Mouse (Mus musculus) embryo, embryonic 9.5 days (tissue): ENCODE measurements at regions not wholly inside any gene's neighbourhood (a gene's known extent, or its start where the extent isn't known, plus 50 kb on each side); places are given as distances from the start of the nearest gene placed in this dataset.

Experiments used
- DNase-seq: peaks from one replicate; pipeline ENCODE4 v3.0.0-alpha.2; 2017; ENCODE audit errors: extremely low spot score

DNA sequence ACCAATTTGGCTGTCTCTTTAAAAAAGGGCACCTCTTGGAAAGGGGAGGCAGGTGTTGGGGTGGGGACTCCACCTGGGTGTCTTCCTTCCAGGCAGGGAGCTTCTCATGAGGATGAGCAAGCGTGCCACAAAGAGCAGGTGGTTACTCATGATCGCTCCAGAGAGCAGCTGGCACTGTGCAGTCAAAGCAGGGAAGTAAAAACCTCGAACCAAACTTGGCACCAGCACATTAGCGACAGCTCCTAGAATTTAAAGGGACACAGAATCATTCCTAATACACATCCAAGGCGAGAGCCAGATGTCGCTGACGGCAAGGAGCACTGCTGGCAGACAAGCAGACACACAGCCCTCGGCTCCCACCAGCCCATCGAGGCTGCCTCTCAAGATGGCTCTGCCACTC lies 70.4 kb downstream of the Irx5 start:
- DNase-seq: no peak

DNA sequence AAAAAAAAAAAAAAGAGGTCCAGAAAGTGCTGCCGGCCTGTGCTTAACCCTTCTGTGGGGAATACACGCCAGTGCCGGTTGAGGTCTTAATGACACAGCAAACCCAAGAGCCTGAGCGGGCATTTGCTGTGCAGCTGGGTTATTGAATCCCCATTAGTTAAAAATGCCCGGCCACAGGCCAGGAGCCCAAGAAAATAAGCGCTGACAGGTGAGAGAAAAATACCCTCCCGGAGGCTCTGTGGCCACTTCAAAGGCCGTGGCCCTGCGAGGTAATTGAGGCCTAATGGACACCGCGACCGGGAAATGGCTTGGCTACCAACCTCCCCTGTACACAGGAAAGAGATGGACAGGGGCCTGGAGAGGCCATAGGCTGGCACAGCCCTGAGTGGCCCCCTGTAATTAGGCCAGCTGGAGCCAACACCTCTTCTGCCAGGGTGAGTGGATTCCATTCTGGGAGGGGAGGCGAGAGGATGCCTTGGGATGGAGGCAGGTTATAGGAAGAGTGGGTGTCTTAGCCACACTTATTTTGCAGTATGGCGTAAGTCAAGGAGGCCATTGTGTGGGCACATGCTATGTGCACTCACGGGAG lies 79.7 kb downstream of the Irx5 start:
- DNase-seq: no peak

DNA sequence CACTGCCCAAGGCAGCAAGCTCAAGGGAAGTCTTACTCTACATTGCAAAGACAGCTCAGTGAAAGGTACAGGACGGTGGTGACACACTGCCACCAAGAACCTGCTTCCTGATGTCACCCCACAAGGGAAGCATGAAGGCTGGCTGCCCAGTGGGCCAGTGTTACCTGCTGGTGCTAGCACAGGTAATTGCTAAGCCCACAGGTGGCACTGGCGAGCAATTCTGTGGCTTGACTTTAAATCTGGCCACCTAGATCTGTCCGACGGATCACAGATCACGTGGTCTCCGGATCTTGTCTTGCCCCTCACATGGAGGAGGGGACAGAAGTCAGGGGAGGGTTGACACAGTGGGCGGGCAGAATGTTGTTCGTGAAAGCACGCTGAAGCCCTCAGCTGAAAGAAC lies 80.9 kb downstream of the Irx5 start:
- DNase-seq: no peak

DNA sequence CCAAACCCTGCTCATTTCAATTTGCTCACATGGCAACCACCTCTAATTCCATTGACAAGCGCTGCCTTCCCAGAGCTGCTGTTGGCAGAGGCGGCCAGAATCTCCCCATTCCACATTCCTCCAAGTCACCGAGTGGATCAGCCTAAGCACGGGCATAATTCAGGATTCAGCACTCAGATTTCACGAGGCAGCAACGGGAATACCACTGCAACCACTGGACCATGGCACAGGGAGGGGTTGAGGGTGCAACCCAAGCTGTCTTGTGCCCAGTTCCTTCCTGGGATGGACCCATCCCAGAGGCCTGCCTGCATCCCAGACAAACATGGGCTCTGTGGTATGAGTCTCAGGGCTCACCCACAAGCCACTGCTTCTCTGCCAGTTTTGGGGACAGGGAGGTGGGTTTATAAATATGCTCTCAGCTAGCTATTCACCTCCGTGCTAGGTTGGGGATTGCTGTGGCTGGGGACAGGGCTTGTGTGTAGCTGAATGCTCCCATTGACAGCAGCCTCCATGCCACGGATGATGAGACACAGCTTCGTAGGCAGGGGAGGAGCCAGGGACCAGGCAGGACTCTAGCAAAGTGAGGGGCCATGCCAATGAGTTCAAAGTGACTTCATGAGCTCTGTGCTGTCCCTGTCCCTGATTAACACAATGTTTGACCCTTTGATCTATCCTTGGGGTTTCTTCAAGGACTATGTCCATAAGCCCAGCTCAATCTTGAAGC lies 82.5 kb downstream of the Irx5 start:
- no peak for DNase-seq

DNA sequence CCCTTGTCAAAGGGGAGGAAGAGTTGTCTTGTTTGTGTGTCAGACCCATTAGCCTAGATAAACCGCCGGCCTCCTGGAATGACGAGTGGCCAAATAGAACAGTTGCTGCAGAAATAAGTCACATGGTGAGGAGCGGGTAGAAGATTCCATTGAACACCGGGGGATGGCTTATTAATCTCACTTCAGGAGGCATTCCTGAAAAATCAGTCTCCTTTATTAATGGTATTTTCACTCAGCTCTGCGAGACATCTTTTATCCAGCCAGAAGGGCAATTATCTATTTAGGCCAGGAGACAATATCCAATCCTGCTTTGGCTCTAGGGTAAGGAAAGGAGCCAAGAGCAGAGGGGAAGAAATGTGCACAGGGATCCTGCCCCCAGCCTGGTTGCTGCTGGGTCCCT lies 84.7 kb downstream of the Irx5 start:
- no peak for DNase-seq

DNA sequence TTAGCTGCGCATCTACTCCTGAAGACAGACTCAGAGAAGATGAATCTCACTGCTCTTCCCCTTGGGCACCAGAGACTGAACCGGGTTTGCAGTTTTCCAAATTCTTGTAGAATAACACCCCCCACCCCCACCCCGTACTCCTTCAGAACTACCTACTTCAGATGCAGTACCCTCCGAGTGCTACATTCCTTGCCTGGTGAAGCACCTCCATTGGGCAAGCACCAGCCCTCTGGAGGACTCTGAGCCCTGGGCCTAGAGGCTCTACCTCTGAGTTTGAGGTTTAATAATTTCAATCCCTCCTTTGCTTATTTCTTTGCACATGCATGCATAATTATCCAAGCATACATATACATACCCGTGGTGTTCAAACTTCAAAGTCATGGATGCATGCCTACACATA lies 101.9 kb downstream of the Irx5 start:
- DNase-seq: no peak

DNA sequence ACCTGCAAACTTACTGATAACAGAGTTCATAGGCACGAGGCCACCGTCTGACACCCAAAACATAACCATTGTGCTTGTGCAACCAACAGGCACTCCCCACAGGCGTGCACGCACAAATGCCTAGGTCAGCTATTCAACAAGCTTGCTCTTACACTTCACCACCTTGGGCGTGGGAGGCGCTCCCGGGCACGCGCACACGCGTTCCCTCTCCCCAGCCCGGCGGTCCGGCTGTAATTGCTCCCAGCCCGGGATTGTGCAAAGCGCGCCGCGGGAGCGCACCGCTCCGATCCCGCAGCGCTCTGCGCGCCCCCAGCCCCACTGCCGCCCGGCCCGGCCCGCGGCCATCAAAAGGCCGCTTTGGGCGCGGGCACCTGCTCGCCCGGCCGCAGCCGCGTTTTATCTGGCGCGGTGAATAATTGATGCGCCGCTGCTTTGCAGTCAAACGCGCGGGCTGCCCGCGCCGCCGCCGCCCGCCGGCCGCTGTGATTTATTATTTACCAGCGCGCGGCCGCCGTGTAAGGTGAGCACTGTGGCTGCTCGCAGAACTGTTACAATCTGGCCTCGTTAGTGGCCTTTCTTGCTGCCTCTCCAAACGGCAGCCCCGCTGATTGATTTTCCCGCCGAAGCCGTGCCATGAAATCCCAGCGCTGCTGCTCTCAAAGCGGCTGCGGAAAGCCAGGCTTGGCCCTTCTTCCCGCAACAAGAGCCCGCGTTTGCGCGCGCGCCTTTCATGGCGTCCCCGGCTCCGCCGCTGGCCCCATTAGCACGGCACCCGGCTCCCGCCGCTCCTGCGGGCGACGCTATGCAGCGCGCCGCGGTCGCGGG lies 102.9 kb downstream of the Irx5 start:
- DNase-seq: peak; percentile 56

DNA sequence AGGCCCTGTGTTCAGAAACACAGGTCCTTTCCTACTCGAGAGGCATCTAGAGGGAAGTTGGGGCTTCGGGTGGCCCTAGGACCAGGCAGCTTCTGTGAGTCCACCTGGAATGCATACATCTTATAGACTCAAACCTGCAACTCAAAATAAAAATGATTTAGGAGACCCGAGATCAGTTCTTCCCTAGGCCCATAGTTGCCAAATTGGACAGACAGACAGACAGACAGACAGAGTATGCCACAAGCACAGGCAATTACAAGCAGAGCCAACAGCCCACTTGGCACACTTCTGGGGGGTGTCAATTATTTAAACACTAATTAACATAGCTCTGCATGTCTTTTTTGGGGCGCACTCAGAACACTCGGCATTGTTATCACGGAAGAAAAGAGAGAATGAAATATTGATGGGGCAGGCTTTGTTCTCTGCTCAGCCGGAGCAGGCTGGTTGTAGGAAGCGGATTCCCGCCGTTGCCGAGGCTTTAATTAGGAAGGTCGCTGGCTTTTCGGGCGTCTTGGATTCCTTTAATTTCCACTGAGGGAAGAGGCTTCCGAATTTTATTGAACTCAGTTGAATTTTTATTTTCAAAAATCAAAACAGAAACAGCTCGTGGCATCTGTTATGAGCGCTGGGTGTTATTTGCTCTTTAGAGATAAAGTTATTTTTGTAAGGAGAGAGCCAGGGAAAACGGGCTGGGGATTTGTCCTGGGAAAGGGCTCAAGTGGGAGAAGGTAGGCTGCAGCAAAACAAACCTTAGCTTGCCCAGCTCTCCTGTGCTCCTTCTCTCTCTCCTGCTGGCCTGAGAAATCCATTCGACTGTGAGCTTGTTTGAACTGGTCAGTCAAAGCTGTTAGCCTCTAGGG lies 111.9 kb downstream of the Irx5 start:
- peak; percentile 37 for DNase-seq

DNA sequence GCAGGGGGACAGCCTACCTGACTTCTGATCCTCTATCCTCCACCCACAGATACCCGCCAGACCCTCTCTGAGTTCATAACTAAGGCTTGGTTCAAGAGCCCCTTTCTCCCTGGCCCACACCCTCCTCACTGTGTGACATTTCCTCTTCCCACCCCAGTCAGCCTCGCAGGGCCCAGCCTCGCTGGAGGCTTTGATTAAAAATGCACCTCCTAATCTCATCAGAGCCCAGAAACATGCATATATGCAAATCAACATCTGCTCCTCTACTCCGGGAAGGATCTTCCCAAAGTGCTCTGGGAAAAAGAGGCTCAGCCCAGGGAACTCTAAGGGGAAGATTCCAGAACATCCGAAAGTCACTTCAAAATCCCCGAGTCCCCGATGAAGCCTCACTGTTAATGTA lies 114.8 kb downstream of the Irx5 start:
- no peak for DNase-seq

DNA sequence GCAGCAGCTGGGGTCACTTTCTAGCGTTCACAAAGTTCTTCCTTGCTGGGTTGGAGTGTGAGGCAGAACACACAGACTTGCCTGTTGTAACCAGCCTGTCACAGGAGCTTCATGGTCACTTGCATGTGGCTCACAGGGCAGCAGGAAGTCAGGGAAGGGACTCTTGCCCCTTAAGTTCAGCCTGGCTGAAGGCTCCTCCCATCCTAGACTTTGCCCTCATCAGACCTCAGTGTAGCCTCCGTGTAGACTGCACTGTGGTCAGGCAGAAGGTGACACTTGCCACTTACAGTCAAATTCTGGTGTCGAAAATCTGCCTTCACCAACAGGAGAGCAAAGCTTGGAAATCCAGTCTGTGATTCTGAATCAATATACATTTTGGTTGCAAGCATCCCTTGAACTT lies 115.4 kb downstream of the Irx5 start:
- DNase-seq: no peak

DNA sequence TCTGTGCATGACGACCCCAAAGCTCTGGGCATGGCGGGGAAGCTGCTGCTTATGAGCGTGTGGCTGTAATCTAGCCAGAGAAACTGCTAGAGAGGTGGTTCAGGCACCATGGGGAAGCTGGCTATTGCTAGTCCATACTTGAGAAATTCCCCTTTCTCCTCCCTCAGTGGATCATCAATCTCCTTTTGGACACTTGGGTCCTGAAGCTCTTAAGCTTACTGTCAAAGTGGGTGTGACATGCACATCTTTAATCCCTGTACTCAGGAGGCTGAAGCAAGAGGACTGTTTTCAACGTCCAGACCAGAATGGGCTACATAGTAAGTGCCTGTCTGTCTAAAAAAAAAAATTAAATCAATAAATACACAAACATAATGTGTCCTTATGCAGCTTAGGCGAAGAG lies 125.0 kb downstream of the Irx5 start:
- DNase-seq: no peak

DNA sequence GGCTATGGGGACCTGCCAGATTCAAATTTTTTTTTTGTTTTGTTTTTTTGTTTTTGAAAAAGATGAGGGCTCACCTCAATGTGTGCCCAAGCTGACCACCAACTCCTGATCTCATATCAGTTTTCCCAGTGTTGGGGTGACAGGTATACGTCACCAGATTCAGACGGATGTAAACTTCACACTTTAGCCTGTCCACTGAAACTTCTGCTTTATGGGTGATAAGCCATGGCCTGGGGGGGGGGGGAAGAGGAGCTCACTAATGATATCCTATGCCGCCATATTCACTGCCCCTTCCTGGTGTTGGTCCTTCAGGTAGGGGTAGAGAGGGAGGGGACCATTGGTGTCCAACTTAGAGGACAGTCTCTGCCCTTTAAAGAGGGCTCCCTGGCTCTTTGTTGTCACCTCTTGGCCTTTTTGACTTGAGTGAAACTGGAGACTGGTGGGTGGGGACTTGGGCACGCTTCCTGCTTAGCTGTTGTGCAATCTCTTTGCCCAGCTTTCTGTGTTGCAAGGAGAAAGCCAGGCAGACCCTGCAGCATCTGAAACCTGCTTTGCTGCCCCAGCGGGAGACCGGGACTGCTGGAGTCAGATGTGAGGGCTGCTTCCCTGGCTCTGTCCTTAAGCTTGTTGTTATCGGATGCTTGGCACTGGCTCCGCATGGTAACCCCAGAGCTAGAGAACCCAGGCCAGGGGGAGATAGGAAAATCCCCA lies 125.8 kb downstream of the Irx5 start:
- peak; percentile 15 for DNase-seq

DNA sequence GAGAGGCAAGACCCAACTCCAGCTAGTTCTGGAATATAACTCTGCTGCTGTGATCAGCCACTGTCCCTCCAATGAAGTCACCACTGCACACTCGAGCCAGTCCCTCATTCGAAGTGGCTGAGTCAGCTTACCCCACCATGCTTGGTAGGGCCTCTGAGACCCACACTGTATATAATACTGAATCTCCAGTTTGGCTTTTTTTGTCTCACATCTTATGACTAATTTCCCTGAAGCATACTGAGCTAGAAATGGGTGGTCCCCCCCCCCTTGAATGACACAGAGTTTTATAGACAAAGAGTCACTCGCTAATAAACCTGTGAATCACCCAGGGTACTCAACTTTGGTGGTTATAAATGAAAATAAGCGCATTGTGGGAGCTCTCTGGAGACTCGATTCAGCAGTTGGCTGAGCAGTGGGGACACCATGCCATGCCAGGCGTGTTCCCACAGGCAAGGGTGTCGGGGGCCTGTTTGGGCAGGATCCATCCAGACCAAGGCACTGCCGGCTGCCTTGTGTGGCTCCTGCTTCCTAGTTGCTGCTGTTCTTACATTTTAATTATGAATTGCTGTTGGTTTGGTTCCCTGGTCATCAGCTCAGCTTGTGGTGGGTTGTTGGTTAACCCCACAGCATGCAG lies 131.2 kb downstream of the Irx5 start:
- DNase-seq: no peak

DNA sequence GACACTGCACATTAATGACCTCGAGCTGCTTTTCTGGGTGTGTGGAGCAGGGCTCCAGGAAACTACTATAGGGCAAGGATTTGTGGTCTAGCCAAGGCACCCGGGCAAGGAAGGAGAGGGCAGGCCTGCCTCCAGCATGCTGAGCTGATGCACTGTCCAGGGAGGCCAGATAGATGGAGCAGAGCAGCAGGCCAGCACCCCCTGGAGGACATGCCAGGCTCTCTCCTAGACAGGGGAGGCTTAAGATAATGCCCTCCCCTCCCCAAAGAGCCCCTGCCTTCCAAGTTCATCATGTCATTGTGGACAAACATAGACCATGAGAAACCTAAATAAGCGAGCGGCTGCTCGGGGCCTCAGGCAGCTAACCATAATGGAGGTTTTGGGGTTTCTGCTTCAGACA lies 134.1 kb downstream of the Irx5 start:
- no peak for DNase-seq

DNA sequence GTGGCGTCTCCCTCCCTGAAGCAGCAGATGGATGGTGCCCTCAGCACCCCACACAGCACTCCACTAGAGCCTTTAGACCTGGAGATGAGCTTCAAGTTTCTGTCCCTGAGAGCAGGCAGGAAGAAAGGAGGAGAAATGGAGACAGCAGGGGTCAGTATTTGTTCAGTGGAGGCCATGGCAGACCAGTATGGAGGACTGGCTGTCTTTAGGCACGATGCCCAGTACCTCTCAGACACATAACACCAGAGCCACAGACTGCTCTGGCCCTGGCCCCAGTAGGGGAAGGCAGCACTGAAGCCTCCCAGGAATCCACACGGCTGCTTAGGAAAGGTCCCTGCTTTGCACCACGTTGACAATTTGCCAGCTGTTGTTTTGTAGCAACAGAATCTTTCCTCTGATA lies 136.0 kb downstream of the Irx5 start:
- no peak for DNase-seq

DNA sequence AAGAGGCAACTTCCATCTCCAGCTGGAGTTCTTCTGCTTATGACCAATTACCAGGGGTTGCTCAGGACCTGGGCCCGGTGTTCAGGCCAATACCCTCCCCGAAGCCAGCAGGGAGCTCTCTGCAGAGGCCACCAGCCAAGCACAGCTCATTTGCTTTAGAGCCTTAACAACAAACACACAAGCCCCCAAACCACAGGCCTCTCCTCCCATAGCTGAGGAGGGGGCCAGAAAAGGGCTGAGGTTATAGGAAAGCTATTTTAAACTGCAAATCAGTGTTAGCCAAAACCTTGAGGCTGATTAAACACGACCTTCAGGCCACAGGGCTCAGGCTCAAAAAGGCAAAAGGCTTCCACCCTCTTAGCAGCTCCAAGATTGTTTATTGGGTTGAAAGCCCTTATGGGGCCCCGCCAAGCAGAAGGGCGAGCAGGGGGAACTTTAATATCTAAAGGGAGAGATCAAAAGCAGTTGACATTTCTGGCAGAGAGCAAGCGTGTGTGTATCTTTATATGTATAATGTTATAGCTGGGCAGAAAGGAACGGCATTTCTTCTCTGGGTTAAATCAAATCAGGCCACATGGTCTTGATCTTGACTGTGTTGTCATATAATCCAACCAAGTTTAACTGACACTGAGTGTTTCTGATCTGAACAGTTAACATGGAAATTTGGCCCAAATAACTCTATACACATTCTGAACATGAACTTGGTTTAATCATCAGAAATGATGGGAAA lies 148.3 kb downstream of the Irx5 start:
- DNase-seq: no peak

DNA sequence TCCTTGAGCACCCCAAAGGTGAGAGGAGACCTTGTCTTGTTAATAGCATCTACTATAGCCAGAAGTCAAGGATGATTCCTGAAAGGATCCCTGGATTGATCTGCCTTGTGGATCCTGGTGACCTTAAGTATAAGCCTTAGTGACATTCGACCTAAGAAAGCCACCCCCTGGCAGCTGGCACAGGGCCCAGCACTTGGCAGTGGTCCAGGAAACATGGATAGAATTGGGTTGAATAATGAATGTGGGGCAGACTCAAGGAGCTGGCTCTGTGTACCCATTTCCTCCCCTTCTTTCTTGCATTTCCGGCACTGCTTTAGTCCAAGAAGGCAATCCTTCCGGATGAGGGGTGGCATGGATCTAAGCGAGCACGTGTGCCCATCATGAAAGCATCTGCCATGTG lies 149.0 kb downstream of the Irx5 start:
- no peak for DNase-seq

DNA sequence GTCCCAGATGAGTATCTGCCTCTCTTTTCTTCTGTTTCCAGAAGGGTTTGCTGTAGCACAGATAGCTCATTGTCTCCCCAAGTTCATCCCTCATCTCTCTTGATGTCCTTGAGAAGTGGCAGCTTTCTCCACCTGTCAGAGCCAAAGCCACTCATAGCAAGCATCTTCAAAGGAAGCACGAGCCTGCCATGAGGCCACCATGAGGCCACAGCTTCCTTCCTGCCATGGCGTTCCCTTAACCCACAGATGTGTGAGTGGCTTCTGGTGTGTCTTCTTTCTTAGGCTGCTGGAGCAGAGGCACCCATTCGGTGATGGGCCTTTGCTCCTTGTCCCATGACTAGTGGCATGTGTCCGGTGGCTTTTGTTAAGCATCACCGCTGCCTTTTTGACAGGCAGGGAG lies 149.5 kb downstream of the Irx5 start:
- DNase-seq: no peak

DNA sequence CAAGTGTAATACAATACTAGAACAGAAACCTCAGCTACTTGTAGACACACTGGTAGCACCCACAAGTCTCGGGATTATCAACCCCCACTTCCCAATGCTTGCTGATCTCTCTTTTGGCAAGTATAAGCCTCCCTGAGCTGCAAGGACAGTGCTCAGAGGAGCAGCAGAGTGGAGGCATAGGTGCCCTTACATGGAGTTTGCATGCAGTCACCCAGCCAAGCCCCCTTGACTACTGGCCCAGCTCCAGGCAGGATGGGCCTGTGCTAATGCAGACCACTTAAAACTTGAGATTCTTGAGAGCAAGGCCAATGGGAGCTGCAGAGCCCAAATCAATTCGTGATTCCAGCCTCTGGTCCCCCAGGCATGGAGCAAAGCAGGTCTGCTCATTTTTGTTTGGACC lies 158.0 kb downstream of the Irx5 start:
- no peak for DNase-seq

DNA sequence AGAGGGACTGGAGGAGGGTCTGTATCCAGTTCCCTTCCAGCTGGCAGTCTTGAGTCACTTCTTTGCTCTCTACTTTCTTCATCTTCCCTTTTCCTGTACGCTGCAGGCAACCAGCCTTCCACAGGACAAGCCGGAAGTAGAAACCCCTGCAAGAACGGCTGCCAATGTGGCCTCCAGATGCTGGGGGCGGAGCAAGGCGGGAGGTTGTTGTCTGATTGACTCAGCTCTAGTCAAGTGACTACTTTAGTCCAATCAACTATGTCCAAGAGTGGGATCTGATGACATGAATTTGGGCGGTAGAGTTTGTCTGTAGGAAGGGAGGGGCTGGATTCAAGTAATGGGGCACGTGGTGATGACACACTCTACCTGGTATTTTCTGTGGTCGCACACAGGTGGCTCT lies 156.1 kb upstream of the Irx6 start:
- no peak for DNase-seq
